Mouse (Mus musculus) left cerebral cortex, postnatal 14 days (tissue): ENCODE measurements around the gene Atp11a. TPM values are rescaled to one million over a fixed set of nuclear protein-coding genes. Genes with fewer than 3 reads are reported as not detected.

Experiments
- total RNA-seq, 2 experiments: library from RNA; stranded (reverse); gene quantifications; 2 replicates each; pipeline ENCODE4 v1.2.3; 2021

Gene Atp11a
- total RNA-seq, 2 experiments from 2014 or later: 43.9 to 45.9 TPM

Other genes starting within 250 kb of the Atp11a start
- gene Spaca7, start 184.0 kb upstream of the Atp11a start, total RNA-seq: not detected
- gene Tubgcp3, start 84.8 kb upstream of the Atp11a start, total RNA-seq: 10 to 100 TPM; 33.0 to 35.8 TPM
- 100 to 1,000 TPM; 249 to 271 TPM for gene Mcf2l, start 116.8 kb downstream of the Atp11a start, total RNA-seq